Mouse (Mus musculus) liver, postnatal 0 days (tissue): ENCODE measurements around the gene Defb11. TPM values are rescaled to one million over a fixed set of nuclear protein-coding genes. Genes with fewer than 3 reads are reported as not detected.
"Not testable (repeated sequence)": the region's sequence is repeated elsewhere in the genome, so short reads cannot be mapped to it uniquely, and the experiment has no call there.

Experiments
- ATAC-seq: fragments of 200-750 bp; cut with Nextera tagmentation; 2 replicates; pipeline ENCODE4 v1.8.0; 2017; ENCODE audit warnings: mild to moderate bottlenecking, moderate library complexity
- DNase-seq: peaks from one replicate; pipeline ENCODE4 v3.0.0-alpha.2; 2016
- H3K27ac ChIP-seq: fragments of 300-500 bp; sonication (generic); 2 replicates; pipeline ENCODE4 v1.5.1; 2014; ENCODE audit warnings: antibody characterized with exemption, moderate library complexity, mild to moderate bottlenecking, low read depth
- H3K27me3 ChIP-seq: fragments of 300-500 bp; sonication (generic); 2 replicates; pipeline ENCODE4 v1.6.1; 2014; ENCODE audit warnings: low read length, control low read depth, mixed read lengths; ENCODE audit not compliant: insufficient read depth
- H3K36me3 ChIP-seq: fragments of 300-500 bp; sonication (generic); replicated peaks from 2 replicates; pipeline ENCODE4 v1.6.1; 2014; ENCODE audit warnings: mild to moderate bottlenecking, control low read depth, low read length, moderate library complexity, mixed read lengths; ENCODE audit not compliant: insufficient read depth
- H3K4me1 ChIP-seq: fragments of 300-500 bp; sonication (generic); 2 replicates; pipeline ENCODE4 v1.6.1; 2014; ENCODE audit warnings: antibody characterized with exemption, mild to moderate bottlenecking, control low read depth; ENCODE audit not compliant: insufficient read depth
- H3K4me2 ChIP-seq: fragments of 300-500 bp; sonication (generic); 2 replicates; pipeline ENCODE4 v1.6.1; 2014; ENCODE audit warnings: low read depth, mild to moderate bottlenecking, low read length, moderate library complexity, mixed read lengths
- H3K4me3 ChIP-seq: fragments of 300-500 bp; sonication (generic); 2 replicates; pipeline ENCODE4 v1.5.1; 2014; ENCODE audit warnings: low read depth, low read length
- H3K9ac ChIP-seq: fragments of 300-500 bp; sonication (generic); replicated peaks from 2 replicates; pipeline ENCODE4 v1.6.1; 2014; ENCODE audit warnings: mild to moderate bottlenecking, moderate library complexity
- H3K9me3 ChIP-seq: fragments of 300-500 bp; sonication (generic); 2 replicates; pipeline ENCODE4 v1.6.1; 2016; ENCODE audit warnings: mild to moderate bottlenecking, control low read depth, low read length, mixed read lengths
- CTCF ChIP-seq: sonication (generic); IDR thresholded peaks from 2 replicates; pipeline ENCODE4 v1.5.1; 2016; ENCODE audit warnings: antibody characterized with exemption, low read depth
- EP300 ChIP-seq: IDR thresholded peaks from 2 replicates; pipeline ENCODE4 v1.6.1; 2016; ENCODE audit warnings: antibody characterized with exemption, low read depth, mild to moderate bottlenecking
- WGBS: fragments of 180-500 bp; shearing (Covaris S2); extraction: QIAGEN DNeasy Blood & Tissue Kit; methylation state at CpG from one replicate; pipeline ENCODE4 v1.1.7; 2014; ENCODE audit not compliant: insufficient replicate concordance; 5-methylcytosine and 5-hydroxymethylcytosine counted together
- polyA plus RNA-seq: library from polyadenylated mRNA; unstranded; fragments of >200 nt; fragmentation: Nextera tagmentation; extraction: Ambion mirVana; gene quantifications from 2 replicates; pipeline ENCODE4 v1.2.1, GENCODE M21; 2015

Gene Defb11
- polyA plus RNA-seq, 1 experiment from 2014 or later = not detected

DNA sequence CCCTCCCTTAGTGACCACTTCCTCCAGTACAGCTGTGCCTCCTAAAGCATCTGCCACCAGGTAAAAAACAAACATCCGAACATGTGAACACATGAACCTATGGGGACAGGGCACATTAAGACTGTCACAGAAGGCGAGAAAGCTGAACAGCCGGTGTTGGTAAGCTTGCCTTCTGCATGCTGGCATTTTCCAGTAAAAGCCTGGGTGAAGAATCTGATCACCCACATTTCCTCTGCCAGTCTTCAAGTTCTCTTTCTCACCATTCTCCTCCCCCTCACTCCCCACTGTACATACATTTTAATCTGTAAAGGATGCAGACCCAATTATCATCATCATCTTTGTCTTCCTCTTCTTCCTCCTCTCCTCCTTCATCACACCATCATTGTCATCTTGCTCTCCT is 9.4 kb upstream of the Defb11 start:
- Histone ChIP-seq H3K4me2 (no peak overlapping the region), H3K27me3 (no peaks in the 10 kb centered on the region), H3K4me1 (no peaks in the 10 kb centered on the region), H3K27ac (no peak overlapping the region), H3K9ac (no peak overlapping the region), H3K9me3 (no peaks in the 10 kb centered on the region), H3K4me3 (no peak overlapping the region), H3K36me3 (no peaks in the 10 kb centered on the region)
- WGBS = 65% methylated on average over 3 of the region's 3 CpGs
- ATAC-seq (no peak), DNase-seq (no peak)
- TF ChIP-seq CTCF = no peak
- TF ChIP-seq EP300 = no peak

DNA sequence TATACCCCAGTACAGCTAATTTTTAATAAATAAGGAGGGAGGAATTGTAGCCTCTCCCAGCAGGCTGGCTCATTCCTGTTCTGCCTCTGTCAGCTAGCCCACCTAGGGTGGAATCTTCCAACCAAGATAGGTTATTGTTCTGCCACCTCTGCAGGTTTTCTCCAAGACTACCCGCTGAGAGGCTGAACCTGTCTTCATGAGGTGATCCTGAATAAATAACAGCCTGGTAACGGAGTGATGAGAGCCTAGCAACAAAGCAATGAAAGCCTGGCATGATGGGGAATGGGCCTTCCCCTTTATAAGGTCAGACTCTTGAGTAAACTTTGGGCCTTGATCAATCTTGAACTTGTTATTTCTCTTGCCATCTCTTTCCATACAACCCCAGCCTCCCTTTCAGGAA is 6.3 kb upstream of the Defb11 start:
- Histone ChIP-seq H3K9ac (no peak overlapping the region), H3K27me3 (no peaks in the 10 kb centered on the region), H3K4me1 (no peaks in the 10 kb centered on the region), H3K4me2 (no peak overlapping the region), H3K36me3 (no peaks in the 10 kb centered on the region), H3K9me3 (no peaks in the 10 kb centered on the region), H3K27ac (no peak overlapping the region), H3K4me3 (no peak overlapping the region)
- 14% methylated on average over 2 of the region's 2 CpGs for WGBS
- DNase-seq (no peak), ATAC-seq (no peak)
- TF ChIP-seq CTCF = no peak
- TF ChIP-seq EP300 = no peak

DNA sequence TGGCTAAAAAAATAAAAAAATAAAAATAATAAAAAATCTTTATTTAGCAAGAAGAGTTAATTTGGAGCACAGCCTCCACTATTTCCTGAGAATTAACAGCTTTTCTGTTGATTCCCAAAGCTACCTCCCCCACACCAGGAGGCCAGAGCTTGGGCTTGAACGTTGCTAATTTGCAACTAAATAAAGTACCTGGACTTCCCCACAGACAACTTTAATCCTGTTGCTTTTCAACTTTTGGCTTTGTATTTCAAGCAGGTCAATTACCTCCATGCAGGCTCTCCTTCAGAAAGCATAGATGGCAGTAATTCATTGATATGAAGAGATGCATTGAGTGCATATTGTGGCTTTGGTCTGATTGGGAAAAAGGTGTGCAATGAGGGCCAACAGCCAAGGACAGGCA is 5.7 kb upstream of the Defb11 start:
- ATAC-seq = no peak
- WGBS = 18% methylated on average over 1 of the region's 1 CpGs
- Histone ChIP-seq H3K27me3 (no peaks in the 10 kb centered on the region), H3K36me3 (no peaks in the 10 kb centered on the region), H3K4me3 (no peak overlapping the region), H3K9me3 (no peaks in the 10 kb centered on the region), H3K9ac (no peak overlapping the region), H3K4me1 (no peaks in the 10 kb centered on the region), H3K4me2 (no peak overlapping the region), H3K27ac (no peak overlapping the region)
- DNase-seq = no peak
- TF ChIP-seq EP300 (no peak), CTCF (no peak)

DNA sequence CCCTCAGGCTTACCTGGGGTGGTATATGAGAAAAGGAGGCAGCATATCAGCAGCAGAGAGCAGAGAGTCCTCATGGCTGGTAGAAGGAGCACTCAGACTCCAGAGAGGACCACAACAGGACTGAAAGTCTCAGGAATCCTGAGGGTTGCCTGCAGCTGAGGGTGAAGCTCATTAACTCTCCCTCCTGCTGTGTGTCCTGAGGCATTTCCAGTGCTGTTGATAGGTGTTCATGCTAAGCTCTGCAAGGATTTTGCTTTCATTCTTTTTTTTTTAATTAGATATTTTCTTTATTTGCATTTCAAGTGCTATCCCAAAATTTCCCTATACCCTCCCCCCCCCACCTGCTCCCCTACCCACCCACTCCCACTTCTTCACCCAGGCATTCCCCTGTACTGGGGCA is 20.9 kb downstream of the Defb11 start, which contains the start of gene Defb9:
Gene Defb9 (minus strand): TSS at position 101 of the 400 bp plus-strand sequence.
- H3K27ac ChIP-seq, H3K9me3 ChIP-seq, H3K27me3 ChIP-seq, DNase-seq, H3K4me2 ChIP-seq, H3K4me3 ChIP-seq, H3K36me3 ChIP-seq, H3K4me1 ChIP-seq, ATAC-seq, H3K9ac ChIP-seq: not testable (repeated sequence)

DNA sequence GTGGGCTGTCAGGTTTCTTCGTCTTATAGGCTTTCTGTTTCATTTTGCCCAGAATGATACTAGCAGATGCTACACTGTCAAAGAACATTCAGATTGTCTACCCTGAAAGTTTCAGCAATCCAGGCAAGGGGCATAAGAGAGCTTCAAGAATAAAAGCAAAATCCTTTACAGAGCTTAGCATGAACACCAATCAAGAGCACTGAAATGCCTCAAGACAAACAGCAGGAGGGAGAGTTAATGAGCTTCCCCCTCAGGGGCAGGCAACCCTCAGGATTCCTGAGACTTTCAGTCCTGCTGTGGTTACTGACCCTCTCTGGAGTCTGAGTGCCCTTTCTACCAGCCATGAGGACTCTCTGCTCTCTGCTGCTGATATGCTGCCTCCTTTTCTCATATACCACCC is 47.6 kb downstream of the Defb11 start, which contains the start of gene Defb10:
Gene Defb10 (plus strand): TSS at position 316 of the 400 bp plus-strand sequence.
- WGBS = 54% methylated on average over 1 of the region's 1 CpGs
- not testable (repeated sequence) for H3K9ac ChIP-seq, H3K27ac ChIP-seq, H3K4me2 ChIP-seq, ATAC-seq, H3K9me3 ChIP-seq, DNase-seq, H3K4me3 ChIP-seq, H3K27me3 ChIP-seq, H3K4me1 ChIP-seq, H3K36me3 ChIP-seq

Other genes with a start within 250 kb of the Defb11 start
- not detected in 2 replicates for gene Defa34, start 240.6 kb downstream of the Defb11 start, polyA plus RNA-seq
- not detected in 2 replicates for gene AY761184, start 202.8 kb downstream of the Defb11 start, polyA plus RNA-seq
- not detected in 2 replicates for gene Defa24, start 171.9 kb downstream of the Defb11 start, polyA plus RNA-seq
- gene Defb50, start 82.9 kb downstream of the Defb11 start, polyA plus RNA-seq = not detected in 2 replicates
- not detected in 2 replicates for gene Defb2, start 66.5 kb downstream of the Defb11 start, polyA plus RNA-seq
- gene Defb10, start 47.5 kb downstream of the Defb11 start, polyA plus RNA-seq = not detected in 2 replicates
- not detected in 2 replicates for gene Defb9, start 21.0 kb downstream of the Defb11 start, polyA plus RNA-seq
- gene Defb15, start 26.3 kb upstream of the Defb11 start, polyA plus RNA-seq = not detected in 2 replicates
- gene Defb35, start 31.9 kb upstream of the Defb11 start, polyA plus RNA-seq = not detected in 2 replicates
- not detected in 2 replicates for gene Defb13, start 40.4 kb upstream of the Defb11 start, polyA plus RNA-seq
- gene Fam90a1a, start 52.3 kb upstream of the Defb11 start, polyA plus RNA-seq = not detected in 2 replicates
- not detected in 2 replicates for gene Ccdc70, start 63.4 kb upstream of the Defb11 start, polyA plus RNA-seq
- gene Atp7b, start 153.9 kb upstream of the Defb11 start, polyA plus RNA-seq = 4.7 and 5.7 TPM in 2 replicates
- 7.8 and 8.7 TPM in 2 replicates for gene Alg11, start 154.3 kb upstream of the Defb11 start, polyA plus RNA-seq
- 0.12 and 0.26 TPM in 2 replicates for gene Nek5, start 218.6 kb upstream of the Defb11 start, polyA plus RNA-seq